Mouse (Mus musculus): ENCODE results near the gene Il12a. TPM values are rescaled to one million over a fixed set of nuclear protein-coding genes. Genes with fewer than 3 reads are reported as not detected.

Gene Il12a
- polyA plus RNA-seq, 1 experiment from 2014 or later, result not detected

DNA sequence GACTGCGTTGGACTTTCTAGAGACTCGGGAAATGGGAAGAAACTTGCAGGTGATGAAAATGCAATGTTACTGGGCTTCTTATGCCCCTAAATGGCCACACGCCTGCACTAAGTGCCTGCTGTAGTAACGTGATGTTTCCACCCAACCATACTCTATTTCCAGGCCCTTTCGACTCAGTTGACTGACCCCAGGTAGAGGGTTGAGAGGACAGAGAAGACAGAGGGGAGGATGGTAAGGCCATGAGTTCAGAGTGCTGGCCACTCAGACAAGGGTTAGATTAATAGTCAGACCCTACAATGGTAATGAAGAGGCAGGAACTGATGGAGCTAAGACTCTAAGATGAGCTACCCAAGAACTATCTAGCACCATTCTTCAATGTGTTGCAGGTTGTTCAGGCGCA lies 30.4 kb upstream of the Il12a start:
- no peaks in the 10 kb centered on the region for H3K9me3 ChIP-seq (ENCODE audit: control insufficient read depth, low read length)
- H3K4me1 ChIP-seq (ENCODE audit: control insufficient read depth in 2 of 2, insufficient read depth in 2 of 2, low read length in 2 of 2), result peaks cover 2 to 15% of the 10 kb centered on the region in 2 experiments; a peak in 3 of 4 replicates
- H3K36me3 ChIP-seq (ENCODE audit: control insufficient read depth, insufficient read depth, low read length), result no peaks in the 10 kb centered on the region
- no peak overlapping the region for H3K4me2 ChIP-seq (ENCODE audit: low read length)
- H3K27ac ChIP-seq (replicated peaks in 1 of 2; ENCODE audit: control insufficient read depth in 1 of 2, insufficient read depth in 1 of 2, low read depth in 2 of 2, low read length in 2 of 2), result no peak overlapping the region
- 94% methylated on average over 6 of the region's 6 CpGs for WGBS
- H3K4me3 ChIP-seq (ENCODE audit: control insufficient read depth in 1 of 2, insufficient read depth in 1 of 2, low read depth in 1 of 2, low read length in 2 of 2), result no peak overlapping the region
- H3K9ac ChIP-seq (ENCODE audit: low read length), result no peak overlapping the region
- ATAC-seq (ENCODE audit: insufficient number of reproducible peaks, insufficient read depth, low FRiP score, low read depth), result no peak
- no peaks in the 10 kb centered on the region for H3K27me3 ChIP-seq (ENCODE audit: control insufficient read depth, insufficient read depth, low read length)

GRCm38 (mm10) chr3:68660538-68660937 lies 29.9 kb upstream of the Il12a start:
- H3K9ac ChIP-seq (ENCODE audit: low read length), result no peak overlapping the region
- H3K4me1 ChIP-seq (ENCODE audit: control insufficient read depth in 2 of 2, insufficient read depth in 2 of 2, low read length in 2 of 2), result peaks cover 2 to 15% of the 10 kb centered on the region in 2 experiments; a peak in 3 of 4 replicates

GRCm38 (mm10) chr3:68662386-68662785 lies 28.1 kb upstream of the Il12a start:
- no peak overlapping the region for H3K9ac ChIP-seq (ENCODE audit: low read length)

More at GRCm38 (mm10) chr3:68660538-68660937, 29.9 kb upstream of the Il12a start:
- 47% methylated on average over 4 of the region's 4 CpGs for WGBS
- no peaks in the 10 kb centered on the region for H3K9me3 ChIP-seq (ENCODE audit: control insufficient read depth, low read length)
- no peaks in the 10 kb centered on the region for H3K27me3 ChIP-seq (ENCODE audit: control insufficient read depth, insufficient read depth, low read length)
- no peaks in the 10 kb centered on the region for H3K36me3 ChIP-seq (ENCODE audit: control insufficient read depth, insufficient read depth, low read length)
- no peak overlapping the region for H3K27ac ChIP-seq (replicated peaks in 1 of 2; ENCODE audit: control insufficient read depth in 1 of 2, insufficient read depth in 1 of 2, low read depth in 2 of 2, low read length in 2 of 2)
- no peak overlapping the region for H3K4me2 ChIP-seq (ENCODE audit: low read length)
- no peak overlapping the region for H3K4me3 ChIP-seq (ENCODE audit: control insufficient read depth in 1 of 2, insufficient read depth in 1 of 2, low read depth in 1 of 2, low read length in 2 of 2)
- ATAC-seq (ENCODE audit: insufficient number of reproducible peaks, insufficient read depth, low FRiP score, low read depth), result no peak

DNA sequence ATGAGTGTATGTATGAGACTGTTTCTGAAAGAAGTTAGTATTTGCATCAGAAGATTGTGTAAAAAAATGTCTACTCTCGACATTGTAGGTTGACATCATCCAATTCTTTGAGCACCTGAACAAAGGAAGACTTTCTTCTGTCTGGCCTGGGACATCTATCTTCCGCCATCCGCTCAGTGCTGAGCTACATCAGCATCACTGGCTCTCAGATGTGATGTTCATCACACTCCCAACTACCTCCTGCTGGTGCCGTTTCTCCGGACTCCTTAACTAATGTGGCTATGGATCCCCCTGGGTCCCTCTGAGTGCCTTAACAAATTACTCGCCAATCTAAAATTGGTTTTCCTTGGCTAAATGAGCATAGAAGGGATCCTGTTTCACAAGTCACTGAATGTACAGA lies 26.1 kb upstream of the Il12a start:
- no peaks in the 10 kb centered on the region for H3K27me3 ChIP-seq (ENCODE audit: control insufficient read depth, insufficient read depth, low read length)
- no peak overlapping the region for H3K9ac ChIP-seq (ENCODE audit: low read length)
- peaks cover 2 to 7% of the 10 kb centered on the region in 2 experiments; a peak in 3 of 4 replicates for H3K4me1 ChIP-seq (ENCODE audit: control insufficient read depth in 2 of 2, insufficient read depth in 2 of 2, low read length in 2 of 2)
- ATAC-seq (ENCODE audit: insufficient number of reproducible peaks, insufficient read depth, low FRiP score, low read depth), result no peak
- H3K27ac ChIP-seq (replicated peaks in 1 of 2; ENCODE audit: control insufficient read depth in 1 of 2, insufficient read depth in 1 of 2, low read depth in 2 of 2, low read length in 2 of 2), result no peak overlapping the region
- no peak overlapping the region for H3K4me3 ChIP-seq (ENCODE audit: control insufficient read depth in 1 of 2, insufficient read depth in 1 of 2, low read depth in 1 of 2, low read length in 2 of 2)
- WGBS, result 82% methylated on average over 6 of the region's 6 CpGs
- H3K4me2 ChIP-seq (ENCODE audit: low read length), result no peak overlapping the region
- H3K9me3 ChIP-seq (ENCODE audit: control insufficient read depth, low read length), result no peaks in the 10 kb centered on the region
- H3K36me3 ChIP-seq (ENCODE audit: control insufficient read depth, insufficient read depth, low read length), result no peaks in the 10 kb centered on the region

More at GRCm38 (mm10) chr3:68662386-68662785, 28.1 kb upstream of the Il12a start:
- Histone ChIP-seq H3K4me3 (ENCODE audit: control insufficient read depth in 1 of 2, insufficient read depth in 1 of 2, low read depth in 1 of 2, low read length in 2 of 2) (no peak overlapping the region), H3K27me3 (ENCODE audit: control insufficient read depth, insufficient read depth, low read length) (no peaks in the 10 kb centered on the region), H3K4me2 (ENCODE audit: low read length) (no peak overlapping the region), H3K27ac (replicated peaks in 1 of 2; ENCODE audit: control insufficient read depth in 1 of 2, insufficient read depth in 1 of 2, low read depth in 2 of 2, low read length in 2 of 2) (no peak overlapping the region), H3K36me3 (ENCODE audit: control insufficient read depth, insufficient read depth, low read length) (no peaks in the 10 kb centered on the region), H3K9me3 (ENCODE audit: control insufficient read depth, low read length) (no peaks in the 10 kb centered on the region), H3K4me1 (ENCODE audit: control insufficient read depth in 2 of 2, insufficient read depth in 2 of 2, low read length in 2 of 2) (peaks cover 2 to 13% of the 10 kb centered on the region in 2 experiments; a peak in 3 of 4 replicates)
- no peak for ATAC-seq (ENCODE audit: insufficient number of reproducible peaks, insufficient read depth, low FRiP score, low read depth)
- WGBS, result 65% methylated on average over 5 of the region's 5 CpGs

- Histone ChIP-seq H3K27ac (replicated peaks in 1 of 2; ENCODE audit: control insufficient read depth in 1 of 2, insufficient read depth in 1 of 2, low read depth in 2 of 2, low read length in 2 of 2) (no peak overlapping the region), H3K4me3 (ENCODE audit: control insufficient read depth in 1 of 2, insufficient read depth in 1 of 2, low read depth in 1 of 2, low read length in 2 of 2) (no peak overlapping the region), H3K9ac (ENCODE audit: low read length) (no peak overlapping the region), H3K4me2 (ENCODE audit: low read length) (no peak overlapping the region), H3K36me3 (ENCODE audit: control insufficient read depth, insufficient read depth, low read length) (no peaks in the 10 kb centered on the region), H3K27me3 (ENCODE audit: control insufficient read depth, insufficient read depth, low read length) (no peaks in the 10 kb centered on the region), H3K4me1 (ENCODE audit: control insufficient read depth in 2 of 2, insufficient read depth in 2 of 2, low read length in 2 of 2) (no peaks in the 10 kb centered on the region), H3K9me3 (ENCODE audit: control insufficient read depth, low read length) (no peaks in the 10 kb centered on the region)
- no peak for ATAC-seq (ENCODE audit: insufficient number of reproducible peaks, insufficient read depth, low FRiP score, low read depth)
- WGBS, result 88% methylated on average over 7 of the region's 7 CpGs
These were observed 24.1 kb upstream of the Il12a start for GRCm38 (mm10) chr3:68666377-68666776.

DNA sequence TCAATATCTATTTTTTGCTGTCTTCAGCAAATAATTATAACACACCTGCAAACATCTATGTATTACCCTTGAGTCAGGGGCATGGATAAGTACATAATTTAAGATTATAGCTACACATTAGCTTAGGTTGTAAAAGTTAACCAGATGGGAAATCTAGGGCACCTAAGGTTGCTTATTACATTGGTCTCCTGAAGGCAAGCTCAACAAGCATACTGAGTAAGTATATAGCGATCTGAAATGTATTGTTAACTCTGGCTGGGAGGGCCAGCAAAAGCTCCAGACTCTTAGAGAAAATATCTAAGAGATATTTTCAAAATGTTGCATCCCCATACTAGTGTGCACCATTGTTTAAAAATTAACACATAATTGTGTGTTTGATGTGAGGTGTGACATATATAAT lies 22.6 kb upstream of the Il12a start:
- H3K4me1 ChIP-seq (ENCODE audit: control insufficient read depth in 2 of 2, insufficient read depth in 2 of 2, low read length in 2 of 2), result no peaks in the 10 kb centered on the region
- H3K27me3 ChIP-seq (ENCODE audit: control insufficient read depth, insufficient read depth, low read length), result no peaks in the 10 kb centered on the region
- H3K4me2 ChIP-seq (ENCODE audit: low read length), result no peak overlapping the region
- 90% methylated on average over 1 of the region's 1 CpGs for WGBS
- H3K4me3 ChIP-seq (ENCODE audit: control insufficient read depth in 1 of 2, insufficient read depth in 1 of 2, low read depth in 1 of 2, low read length in 2 of 2), result no peak overlapping the region
- no peak overlapping the region for H3K9ac ChIP-seq (ENCODE audit: low read length)
- H3K36me3 ChIP-seq (ENCODE audit: control insufficient read depth, insufficient read depth, low read length), result no peaks in the 10 kb centered on the region
- H3K27ac ChIP-seq (replicated peaks in 1 of 2; ENCODE audit: control insufficient read depth in 1 of 2, insufficient read depth in 1 of 2, low read depth in 2 of 2, low read length in 2 of 2), result no peak overlapping the region
- no peak for ATAC-seq (ENCODE audit: insufficient number of reproducible peaks, insufficient read depth, low FRiP score, low read depth)
- no peaks in the 10 kb centered on the region for H3K9me3 ChIP-seq (ENCODE audit: control insufficient read depth, low read length)

- Histone ChIP-seq H3K36me3 (ENCODE audit: control insufficient read depth, insufficient read depth, low read length) (no peaks in the 10 kb centered on the region), H3K9ac (ENCODE audit: low read length) (no peak overlapping the region), H3K27ac (replicated peaks in 1 of 2; ENCODE audit: control insufficient read depth in 1 of 2, insufficient read depth in 1 of 2, low read depth in 2 of 2, low read length in 2 of 2) (no peak overlapping the region), H3K9me3 (ENCODE audit: control insufficient read depth, low read length) (0 out of 2 replicates have a peak, but pooled peaks cover 3% of the 10 kb centered on the region), H3K4me1 (ENCODE audit: control insufficient read depth in 2 of 2, insufficient read depth in 2 of 2, low read length in 2 of 2) (no peaks in the 10 kb centered on the region), H3K4me2 (ENCODE audit: low read length) (no peak overlapping the region), H3K4me3 (ENCODE audit: control insufficient read depth in 1 of 2, insufficient read depth in 1 of 2, low read depth in 1 of 2, low read length in 2 of 2) (no peak overlapping the region), H3K27me3 (ENCODE audit: control insufficient read depth, insufficient read depth, low read length) (no peaks in the 10 kb centered on the region)
- WGBS, result 77% methylated on average over 5 of the region's 5 CpGs
- no peak for ATAC-seq (ENCODE audit: insufficient number of reproducible peaks, insufficient read depth, low FRiP score, low read depth)
These were observed 20.9 kb upstream of the Il12a start for GRCm38 (mm10) chr3:68669418-68669974.

DNA sequence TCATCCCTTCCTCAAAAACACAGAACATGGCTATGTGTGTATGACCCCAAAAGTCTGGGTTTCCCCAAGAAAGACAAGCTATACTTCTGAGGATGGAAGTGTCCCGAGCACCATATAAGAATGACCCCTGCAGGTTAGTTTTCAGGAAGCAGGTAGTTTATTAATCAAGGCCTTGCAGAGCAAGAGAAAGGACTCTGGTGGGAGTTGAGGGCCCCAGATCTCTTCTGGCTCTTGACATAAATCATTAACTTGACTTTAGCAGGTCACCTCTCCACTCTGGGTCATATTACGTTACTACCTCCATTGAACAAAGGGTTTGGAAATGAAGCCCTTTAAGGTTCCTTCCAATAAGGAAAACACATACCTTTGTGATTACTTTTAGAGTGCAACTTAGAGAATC lies 15.7 kb upstream of the Il12a start:
- Histone ChIP-seq H3K27me3 (ENCODE audit: control insufficient read depth, insufficient read depth, low read length) (no peaks in the 10 kb centered on the region), H3K27ac (replicated peaks in 1 of 2; ENCODE audit: control insufficient read depth in 1 of 2, insufficient read depth in 1 of 2, low read depth in 2 of 2, low read length in 2 of 2) (no peak overlapping the region), H3K4me3 (ENCODE audit: control insufficient read depth in 1 of 2, insufficient read depth in 1 of 2, low read depth in 1 of 2, low read length in 2 of 2) (no peak overlapping the region), H3K4me1 (ENCODE audit: control insufficient read depth in 2 of 2, insufficient read depth in 2 of 2, low read length in 2 of 2) (peaks cover 5 to 9% of the 10 kb centered on the region in 2 experiments; a peak in 3 of 4 replicates), H3K36me3 (ENCODE audit: control insufficient read depth, insufficient read depth, low read length) (no peaks in the 10 kb centered on the region), H3K9me3 (ENCODE audit: control insufficient read depth, low read length) (0 out of 2 replicates have a peak, but pooled peaks cover 3% of the 10 kb centered on the region), H3K9ac (ENCODE audit: low read length) (no peak overlapping the region), H3K4me2 (ENCODE audit: low read length) (no peak overlapping the region)
- WGBS, result 76% methylated on average over 2 of the region's 2 CpGs
- ATAC-seq (ENCODE audit: insufficient number of reproducible peaks, insufficient read depth, low FRiP score, low read depth), result no peak
